8 mouse cellular contexts compared by ENCODE assay signal in the genomic region with DNA sequence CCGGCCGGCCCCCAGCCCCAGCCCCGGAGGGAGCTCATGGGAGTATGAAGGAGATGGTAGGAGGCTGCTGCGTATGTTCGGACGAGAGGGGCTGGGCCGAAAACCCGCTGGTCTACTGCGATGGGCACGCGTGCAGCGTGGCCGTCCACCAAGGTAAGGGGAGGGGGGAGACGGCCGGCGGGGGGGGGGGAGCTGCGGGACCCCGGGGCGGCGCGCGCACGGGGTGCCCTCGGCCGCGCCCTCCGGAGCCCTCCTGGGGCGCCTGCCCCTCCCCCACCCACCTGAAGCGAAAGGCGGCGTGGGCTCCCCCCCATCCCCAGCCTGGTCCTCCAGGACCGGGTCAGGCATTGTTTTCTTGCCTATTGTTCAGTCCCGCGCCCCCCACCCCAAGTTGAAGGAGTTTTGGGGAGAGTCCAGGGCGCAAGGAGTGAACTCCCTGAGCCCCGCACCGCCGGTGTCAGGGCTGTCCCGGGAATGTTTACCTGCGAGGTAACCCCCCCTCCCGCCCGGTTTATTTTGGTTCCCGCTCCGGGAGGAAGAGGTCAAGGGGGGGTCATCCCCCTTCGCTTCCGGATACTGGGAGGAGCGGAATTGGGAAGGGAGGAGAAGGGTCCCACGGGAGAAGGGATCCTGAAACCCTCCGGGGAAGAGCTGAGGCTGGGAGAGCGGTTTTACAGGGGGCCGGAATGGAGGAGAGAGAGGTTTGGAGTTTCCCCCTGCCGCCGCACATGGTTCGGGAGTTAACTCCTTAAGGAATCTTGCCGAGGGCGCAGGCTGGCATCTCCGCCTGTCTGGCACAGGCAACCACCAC. TPM values are rescaled to one million over a fixed set of nuclear protein-coding genes. Genes with fewer than 3 reads are reported as not detected.
DNase-seq lines count a peak whose midpoint lies in the region; ATAC-seq and TF ChIP-seq lines count a peak whose summit lies in the region.

No protein-coding gene starts in this region.

- H3K9ac ChIP-seq in forebrain, embryonic 13.5 days: peak overlapping the region; percentile 91
- H3K9ac ChIP-seq in hindbrain, embryonic 16.5 days (ENCODE audit: low read depth, low read length): peak overlapping the region; percentile 88
- H3K9ac ChIP-seq in liver, embryonic 14.5 days (replicated peaks): no peak overlapping the region

- no peak for TF ChIP-seq POLR2A in olfactory bulb, adult 2 months (IDR thresholded peaks at IDR 0.05; ENCODE audit: insufficient read depth, low read depth, low read length)

- peak overlapping the region; percentile 90 for H3K4me3 ChIP-seq in forebrain, embryonic 13.5 days
- peak overlapping the region; percentile 88 for H3K4me3 ChIP-seq in hindbrain, embryonic 16.5 days (ENCODE audit: low read length)
- peak overlapping the region; percentile 48 to 59 for H3K4me3 ChIP-seq in liver, embryonic 14.5 days (ENCODE audit: insufficient read depth in 1 of 2, low read depth in 2 of 2, low read length in 2 of 2)
- peak overlapping the region; percentile 71 for H3K4me3 ChIP-seq in olfactory bulb, adult 2 months (ENCODE audit: insufficient read depth, low read depth, low read length)

- H3K4me2 ChIP-seq in forebrain, embryonic 13.5 days: peak overlapping the region; percentile 82
- peak overlapping the region; percentile 90 for H3K4me2 ChIP-seq in hindbrain, embryonic 16.5 days (ENCODE audit: low read length)
- peak overlapping the region; percentile 60 for H3K4me2 ChIP-seq in liver, embryonic 14.5 days (ENCODE audit: low read depth)

- H3K9me3 ChIP-seq in forebrain, embryonic 13.5 days (replicated peaks): no peaks in the 10 kb centered on the region
- no peaks in the 10 kb centered on the region for H3K9me3 ChIP-seq in hindbrain, embryonic 16.5 days (ENCODE audit: control insufficient read depth, low read length)
- H3K9me3 ChIP-seq in liver, embryonic 14.5 days (ENCODE audit: control insufficient read depth, low read length): no peaks in the 10 kb centered on the region

- DNase-seq in adrenal gland, postnatal 10 days: peak; percentile 54
- no peak for DNase-seq in adrenal gland, adult 8-10 months
- peak; percentile 46 for DNase-seq in adipocyte (ENCODE audit: low spot score)
- DNase-seq in liver, embryonic 14.5 days (ENCODE audit: low read depth in 3 of 3, low spot score in 3 of 3): no peak
- no peak for DNase-seq in T-cell, adult 2 months (ENCODE audit: low spot score)

- no peak for ATAC-seq in forebrain, embryonic 13.5 days
- no peak for ATAC-seq in hindbrain, embryonic 16.5 days
- ATAC-seq in liver, embryonic 14.5 days (ENCODE audit: insufficient read depth): no peak

- no peak for TF ChIP-seq EP300 in liver, embryonic 14.5 days (IDR thresholded peaks at IDR 0.05; ENCODE audit: low read depth)

- peaks cover 53% of the 10 kb centered on the region for H3K4me1 ChIP-seq in forebrain, embryonic 13.5 days
- peaks cover 43% of the 10 kb centered on the region for H3K4me1 ChIP-seq in hindbrain, embryonic 16.5 days (ENCODE audit: control insufficient read depth, insufficient read depth, low read depth, low read length)
- H3K4me1 ChIP-seq in liver, embryonic 14.5 days (replicated peaks; ENCODE audit: control insufficient read depth in 2 of 2, insufficient read depth in 2 of 2, low read length in 1 of 2): peaks cover 0 to 10% of the 10 kb centered on the region in 2 experiments; a peak in 2 of 4 replicates
- H3K4me1 ChIP-seq in olfactory bulb, adult 2 months (ENCODE audit: control insufficient read depth, insufficient read depth, low read length): peaks cover 36% of the 10 kb centered on the region

- H3K27me3 ChIP-seq in forebrain, embryonic 13.5 days: peaks cover 22% of the 10 kb centered on the region
- peaks cover 9% of the 10 kb centered on the region for H3K27me3 ChIP-seq in hindbrain, embryonic 16.5 days (replicated peaks; ENCODE audit: control insufficient read depth, insufficient read depth, low read length)
- peaks cover 65% of the 10 kb centered on the region for H3K27me3 ChIP-seq in liver, embryonic 14.5 days (ENCODE audit: control insufficient read depth, insufficient read depth, low read length)

- H3K36me3 ChIP-seq in forebrain, embryonic 13.5 days (ENCODE audit: poor library complexity, severe bottlenecking): peaks cover 34% of the 10 kb centered on the region
- peaks cover 6% of the 10 kb centered on the region for H3K36me3 ChIP-seq in hindbrain, embryonic 16.5 days (ENCODE audit: control insufficient read depth, insufficient read depth, low read length)
- H3K36me3 ChIP-seq in liver, embryonic 14.5 days (replicated peaks; ENCODE audit: control insufficient read depth, insufficient read depth, low read depth): no peaks in the 10 kb centered on the region

- H3K27ac ChIP-seq in forebrain, embryonic 13.5 days: peak overlapping the region; percentile 84
- H3K27ac ChIP-seq in hindbrain, embryonic 16.5 days (ENCODE audit: low read depth, low read length): peak overlapping the region; percentile 81
- H3K27ac ChIP-seq in liver, embryonic 14.5 days: no peak overlapping the region
- peak overlapping the region; percentile 19; the same call in 1 of the 2 replicates for H3K27ac ChIP-seq in olfactory bulb, adult 2 months (ENCODE audit: insufficient read depth, low read depth, low read length)

- WGBS in forebrain, embryonic 13.5 days: under 1% methylated on average over 29 of the region's 57 CpGs
- under 1% methylated on average over 28 of the region's 57 CpGs for WGBS in hindbrain, embryonic 16.5 days
- WGBS in liver, embryonic 14.5 days (ENCODE audit: insufficient replicate concordance): 1% methylated on average over 37 of the region's 57 CpGs
- WGBS in olfactory bulb, adult 2 months: under 1% methylated on average over 41 of the region's 57 CpGs

- no peak for TF ChIP-seq CTCF in liver, embryonic 14.5 days (IDR thresholded peaks at IDR 0.05; ENCODE audit: low read depth)
- TF ChIP-seq CTCF in olfactory bulb, adult 2 months (IDR thresholded peaks at IDR 0.05; ENCODE audit: insufficient read depth, low read depth, low read length): no peak

RNA-seq across cellular contexts. Expression of a gene that starts 0.5 kb away (rescaled TPM):
- total RNA-seq in adrenal gland, postnatal 10 days (2021): 10 to 100 TPM; 36.1 to 48.2 TPM
- total RNA-seq in adrenal gland, adult 8-10 months (2022): 10 to 100 TPM; 53.1 to 99.4 (median 71.8) TPM
- polyA plus RNA-seq in forebrain, embryonic 13.5 days (2015; fragmentation: Nextera tagmentation; extraction: Ambion mirVana): 3.2 and 3.5 TPM in 2 replicates
- 3.1 and 3.3 TPM in 2 replicates for polyA plus RNA-seq in hindbrain, embryonic 16.5 days (2015; fragmentation: Nextera tagmentation; extraction: Ambion mirVana)
- polyA plus RNA-seq in liver, embryonic 14.5 days (2012; rRNA removed): 1.0 TPM in 2 replicates
- 0.22 and 0.25 TPM in 2 replicates for polyA plus RNA-seq in liver, embryonic 14.5 days (2014; fragmentation: Nextera tagmentation; extraction: Ambion mirVana)
- 69.4 and 106 TPM in 2 replicates for polyA plus RNA-seq in olfactory bulb, adult 2 months (2012; ENCODE audit: insufficient read depth, insufficient read length, low replicate concordance, missing spikeins)

RNA-seq across cellular contexts. Expression of a gene that starts 21.9 kb away (rescaled TPM):
- total RNA-seq in adrenal gland, postnatal 10 days (2021): 100 to 1,000 TPM; 260 to 277 TPM
- 100 to 1,000 TPM; 153 to 194 (median 169) TPM for total RNA-seq in adrenal gland, adult 8-10 months (2022)
- polyA plus RNA-seq in forebrain, embryonic 13.5 days (2015; fragmentation: Nextera tagmentation; extraction: Ambion mirVana): 12.8 and 17.3 TPM in 2 replicates
- 37.2 and 42.4 TPM in 2 replicates for polyA plus RNA-seq in hindbrain, embryonic 16.5 days (2015; fragmentation: Nextera tagmentation; extraction: Ambion mirVana)
- 3.0 and 4.9 TPM in 2 replicates for polyA plus RNA-seq in liver, embryonic 14.5 days (2012; rRNA removed)
- polyA plus RNA-seq in liver, embryonic 14.5 days (2014; fragmentation: Nextera tagmentation; extraction: Ambion mirVana): 10.0 and 11.4 TPM in 2 replicates
- not detected in 2 replicates for polyA plus RNA-seq in olfactory bulb, adult 2 months (2012; ENCODE audit: insufficient read depth, insufficient read length, low replicate concordance, missing spikeins)

RNA-seq across cellular contexts. Expression of a gene that starts 34.2 kb away (rescaled TPM):
- total RNA-seq in adrenal gland, postnatal 10 days (2021): 1 to 10 TPM; 3.5 to 5.1 TPM
- total RNA-seq in adrenal gland, adult 8-10 months (2022): 1 to 10 TPM; 2.1 to 5.4 (median 4.0) TPM
- polyA plus RNA-seq in forebrain, embryonic 13.5 days (2015; fragmentation: Nextera tagmentation; extraction: Ambion mirVana): 3.5 and 3.9 TPM in 2 replicates
- 1.2 and 1.4 TPM in 2 replicates for polyA plus RNA-seq in hindbrain, embryonic 16.5 days (2015; fragmentation: Nextera tagmentation; extraction: Ambion mirVana)
- polyA plus RNA-seq in liver, embryonic 14.5 days (2012; rRNA removed): 0.66 and 0.98 TPM in 2 replicates
- polyA plus RNA-seq in liver, embryonic 14.5 days (2014; fragmentation: Nextera tagmentation; extraction: Ambion mirVana): 0.34 and 0.38 TPM in 2 replicates
- not detected in 2 replicates for polyA plus RNA-seq in olfactory bulb, adult 2 months (2012; ENCODE audit: insufficient read depth, insufficient read length, low replicate concordance, missing spikeins)

RNA-seq across cellular contexts. Expression of a gene that starts 36.6 kb away (rescaled TPM):
- 10 to 100 TPM; 29.7 to 41.0 TPM for total RNA-seq in adrenal gland, postnatal 10 days (2021)
- 10 to 100 TPM; 22.2 to 48.5 (median 32.1) TPM for total RNA-seq in adrenal gland, adult 8-10 months (2022)
- 21.5 and 22.9 TPM in 2 replicates for polyA plus RNA-seq in forebrain, embryonic 13.5 days (2015; fragmentation: Nextera tagmentation; extraction: Ambion mirVana)
- 15.4 and 19.2 TPM in 2 replicates for polyA plus RNA-seq in hindbrain, embryonic 16.5 days (2015; fragmentation: Nextera tagmentation; extraction: Ambion mirVana)
- polyA plus RNA-seq in liver, embryonic 14.5 days (2012; rRNA removed): 4.4 and 4.9 TPM in 2 replicates
- 1.5 and 1.8 TPM in 2 replicates for polyA plus RNA-seq in liver, embryonic 14.5 days (2014; fragmentation: Nextera tagmentation; extraction: Ambion mirVana)
- polyA plus RNA-seq in olfactory bulb, adult 2 months (2012; ENCODE audit: insufficient read depth, insufficient read length, low replicate concordance, missing spikeins): not detected in 2 replicates

RNA-seq across cellular contexts. Expression of a gene that starts 39.5 kb away (rescaled TPM):
- 100 to 1,000 TPM; 231 to 234 TPM for total RNA-seq in adrenal gland, postnatal 10 days (2021)
- total RNA-seq in adrenal gland, adult 8-10 months (2022): 100 to 1,000 TPM; 197 to 238 (median 210) TPM
- polyA plus RNA-seq in forebrain, embryonic 13.5 days (2015; fragmentation: Nextera tagmentation; extraction: Ambion mirVana): 559 and 571 TPM in 2 replicates
- 422 and 438 TPM in 2 replicates for polyA plus RNA-seq in hindbrain, embryonic 16.5 days (2015; fragmentation: Nextera tagmentation; extraction: Ambion mirVana)
- polyA plus RNA-seq in liver, embryonic 14.5 days (2012; rRNA removed): 197 and 261 TPM in 2 replicates
- 318 and 330 TPM in 2 replicates for polyA plus RNA-seq in liver, embryonic 14.5 days (2014; fragmentation: Nextera tagmentation; extraction: Ambion mirVana)
- not detected in 2 replicates for polyA plus RNA-seq in olfactory bulb, adult 2 months (2012; ENCODE audit: insufficient read depth, insufficient read length, low replicate concordance, missing spikeins)

Comparison
In these comparisons a context has a peak if more than half of its experiments do, and no peak if none do; other contexts are left out.
1. DNase-seq: peak in adrenal gland, postnatal 10 days (single experiment) and adipocyte (single experiment); none in adrenal gland, adult 8-10 months (single experiment), liver, embryonic 14.5 days (0 of 3) and T-cell, adult 2 months (single experiment).
2. RNA of a gene that starts 0.5 kb away (polyA plus RNA-seq): 69.4 to 106 TPM in olfactory bulb, adult 2 months; 3.2 to 3.5 TPM in forebrain, embryonic 13.5 days, 3.1 to 3.3 TPM in hindbrain, embryonic 16.5 days and 0.22 to 1.0 TPM in liver, embryonic 14.5 days; every median in the first group is over 10 times any median in the second.
3. Peak in every context shown above with its lines, with median percentiles within 50 percentile points of each other: H3K4me2 ChIP-seq and H3K4me3 ChIP-seq.